Mouse (Mus musculus): ENCODE results near the gene Znhit3. TPM values are rescaled to one million over a fixed set of nuclear protein-coding genes. Genes with fewer than 3 reads are reported as not detected.

The Znhit3 gene
- total and polyA plus RNA-seq, 3 experiments, result 49.6 to 76.1 TPM; not detected in 1

- DNase-seq (ENCODE audit: low read depth, low spot score), result no peak
- H3K79me2 ChIP-seq (ENCODE audit: control insufficient read depth, insufficient read depth, low read length, poor library complexity), result no peaks in the 10 kb centered on the region
- TF ChIP-seq RAD21 (IDR thresholded peaks at IDR 0.05; ENCODE audit: low read depth, low read length), result no peak
- TF ChIP-seq MYC (IDR thresholded peaks at IDR 0.05; ENCODE audit: low read depth, low read length), result no peak
- TF ChIP-seq SIN3A (IDR thresholded peaks at IDR 0.05; ENCODE audit: low read length), result no peak
- no peak for TF ChIP-seq MAX (IDR thresholded peaks at IDR 0.05; ENCODE audit: low read length)
- no peak for TF ChIP-seq ZKSCAN1 (IDR thresholded peaks at IDR 0.05; ENCODE audit: low read depth, low read length)
- no peak for TF ChIP-seq MAFK (IDR thresholded peaks at IDR 0.05; ENCODE audit: borderline replicate concordance, low read depth, low read length)
- TF ChIP-seq NELFE (IDR thresholded peaks at IDR 0.05; ENCODE audit: low read depth, low read length), result no peak
- no peak for TF ChIP-seq POLR2AphosphoS2 (IDR thresholded peaks at IDR 0.05; ENCODE audit: low read length)
- TF ChIP-seq TCF12 (IDR thresholded peaks at IDR 0.05; ENCODE audit: low read depth, low read length), result no peak
- TF ChIP-seq GABPA (IDR thresholded peaks at IDR 0.05; ENCODE audit: low read depth, low read length), result no peak
- no peak for TF ChIP-seq JUND (IDR thresholded peaks at IDR 0.05; ENCODE audit: low read depth, low read length)
- no peak for TF ChIP-seq GATA1 (IDR thresholded peaks at IDR 0.05; ENCODE audit: low read depth, low read length)
- TF ChIP-seq MEF2A (IDR thresholded peaks at IDR 0.05; ENCODE audit: extremely low read depth, insufficient replicate concordance, low read depth, low read length, poor library complexity, severe bottlenecking), result no peak
- TF ChIP-seq KAT2A (conservative IDR thresholded peaks at IDR 0.05; ENCODE audit: low read depth, low read length), result no peak
- no peak for TF ChIP-seq ZMIZ1 (IDR thresholded peaks at IDR 0.05; ENCODE audit: low read depth, low read length)
- no peak for TF ChIP-seq POLR2A (IDR thresholded peaks at IDR 0.05; ENCODE audit: control insufficient read depth in 1 of 2, insufficient read depth in 1 of 2, low read depth in 1 of 2, low read length in 2 of 2, poor library complexity in 1 of 2)
- no peak for TF ChIP-seq ELF1 (IDR thresholded peaks at IDR 0.05; ENCODE audit: low read depth, low read length)
- no peak for TF ChIP-seq USF1 (IDR thresholded peaks at IDR 0.05; ENCODE audit: low read depth, low read length)
- no peaks in the 10 kb centered on the region for H3K9me3 ChIP-seq (replicated peaks; ENCODE audit: insufficient read depth, low read length)
- no peak overlapping the region for H3K9ac ChIP-seq (ENCODE audit: control insufficient read depth, low read depth, low read length, poor library complexity, severe bottlenecking)
- no peaks in the 10 kb centered on the region for H3K36me3 ChIP-seq (ENCODE audit: control insufficient read depth in 1 of 2, insufficient read depth in 2 of 2, low read length in 2 of 2)
- H3K4me1 ChIP-seq (ENCODE audit: control insufficient read depth in 1 of 2, insufficient read depth in 2 of 2, low read length in 2 of 2), result no peaks in the 10 kb centered on the region
- H3K27ac ChIP-seq (ENCODE audit: control insufficient read depth, low read depth, low read length), result no peak overlapping the region
- peaks cover 3 to 13% of the 10 kb centered on the region in 2 experiments for H3K27me3 ChIP-seq (ENCODE audit: control insufficient read depth in 1 of 2, insufficient read depth in 2 of 2, low read length in 2 of 2)
- no peak overlapping the region for H3K4me3 ChIP-seq (ENCODE audit: control insufficient read depth in 1 of 2, insufficient read depth in 1 of 2, low read depth in 2 of 2, low read length in 2 of 2)
Observed at GRCm38 (mm10) chr11:84947206-84947605, 31.0 kb upstream of the Znhit3 start.

GRCm38 (mm10) chr11:84945841-84946240 is 29.7 kb upstream of the Znhit3 start:
- TF ChIP-seq MEF2A (IDR thresholded peaks at IDR 0.05; ENCODE audit: extremely low read depth, insufficient replicate concordance, low read depth, low read length, poor library complexity, severe bottlenecking), result no peak
- Histone ChIP-seq H3K79me2 (ENCODE audit: control insufficient read depth, insufficient read depth, low read length, poor library complexity) (no peaks in the 10 kb centered on the region), H3K9ac (ENCODE audit: control insufficient read depth, low read depth, low read length, poor library complexity, severe bottlenecking) (no peak overlapping the region), H3K27ac (ENCODE audit: control insufficient read depth, low read depth, low read length) (no peak overlapping the region), H3K9me3 (replicated peaks; ENCODE audit: insufficient read depth, low read length) (no peaks in the 10 kb centered on the region), H3K36me3 (ENCODE audit: control insufficient read depth in 1 of 2, insufficient read depth in 2 of 2, low read length in 2 of 2) (no peaks in the 10 kb centered on the region), H3K4me1 (ENCODE audit: control insufficient read depth in 1 of 2, insufficient read depth in 2 of 2, low read length in 2 of 2) (no peaks in the 10 kb centered on the region), H3K27me3 (ENCODE audit: control insufficient read depth in 1 of 2, insufficient read depth in 2 of 2, low read length in 2 of 2) (peaks cover 3 to 10% of the 10 kb centered on the region in 2 experiments), H3K4me3 (ENCODE audit: control insufficient read depth in 1 of 2, insufficient read depth in 1 of 2, low read depth in 2 of 2, low read length in 2 of 2) (no peak overlapping the region)
- DNase-seq (ENCODE audit: low read depth, low spot score), result no peak

Measured in MEL (cell line).